Mouse (Mus musculus): ENCODE measurements around the gene Trim80. TPM values are rescaled to one million over a fixed set of nuclear protein-coding genes. Genes with fewer than 3 reads are reported as not detected.
A peak's percentile ranks its signal among the peaks of the same experiment; 100 is the strongest.

The Trim80 gene
- polyA plus RNA-seq, 1 experiment from 2014 or later = not detected

DNA sequence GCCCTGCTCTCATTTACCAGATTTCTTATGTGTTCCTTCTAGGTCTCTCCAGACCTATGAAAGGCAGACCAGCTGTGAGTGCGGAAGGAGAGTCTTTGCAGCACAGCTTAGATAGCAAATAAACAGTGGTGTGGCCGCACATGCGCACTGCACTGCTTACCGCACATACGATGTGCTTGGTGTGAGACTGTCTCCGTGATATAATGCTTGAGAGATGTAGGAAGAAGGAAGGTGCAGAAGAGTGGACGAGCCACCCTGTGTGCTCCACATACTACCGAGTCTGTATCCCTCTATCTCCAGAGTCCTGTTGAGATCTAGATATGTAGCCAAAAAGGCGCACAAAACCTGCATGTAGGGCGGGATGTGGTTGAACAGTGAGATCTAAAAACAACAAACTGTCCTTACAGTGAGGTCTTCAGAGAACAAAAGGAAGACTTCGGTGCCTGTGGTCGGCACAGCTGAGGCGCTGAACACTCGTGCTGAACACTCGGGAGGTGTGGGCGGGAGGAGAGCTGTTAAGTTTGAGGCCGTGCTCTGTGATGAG is 33.4 kb upstream of the Trim80 start:
- no peak for DNase-seq (ENCODE audit: low spot score)
- ATAC-seq (ENCODE audit: low FRiP score) = no peak
- H3K4me1 ChIP-seq (replicated peaks; ENCODE audit: control insufficient read depth, insufficient read depth, low read length) = peaks cover 10% of the 10 kb centered on the region; the same call in 1 of the 2 replicates
- WGBS = 92% methylated on average over 17 of the region's 17 CpGs
- H3K36me3 ChIP-seq (ENCODE audit: control insufficient read depth, insufficient read depth, low read length) = 0 out of 2 replicates have a peak, but pooled peaks cover 3% of the 10 kb centered on the region
- H3K27me3 ChIP-seq (ENCODE audit: control insufficient read depth, insufficient read depth, low read length) = no peaks in the 10 kb centered on the region
- H3K9me3 ChIP-seq (ENCODE audit: control insufficient read depth, low read length) = no peaks in the 10 kb centered on the region
- no peak overlapping the region for H3K4me2 ChIP-seq (replicated peaks; ENCODE audit: low read depth, low read length)
- H3K27ac ChIP-seq (ENCODE audit: low read depth, low read length) = no peak overlapping the region
- no peak overlapping the region for H3K4me3 ChIP-seq (ENCODE audit: low read depth, low read length)
- H3K9ac ChIP-seq (ENCODE audit: low read depth, low read length) = no peak overlapping the region

GRCm38 (mm10) chr11:115408266-115408920 is 32.0 kb upstream of the Trim80 start:
- H3K4me1 ChIP-seq (replicated peaks; ENCODE audit: control insufficient read depth, insufficient read depth, low read length) = peaks cover 10% of the 10 kb centered on the region; the same call in 1 of the 2 replicates
- WGBS = 87% methylated on average over 6 of the region's 6 CpGs
- ATAC-seq (ENCODE audit: low FRiP score) (no peak), DNase-seq (ENCODE audit: low spot score) (no peak)
- no peak overlapping the region for H3K4me2 ChIP-seq (replicated peaks; ENCODE audit: low read depth, low read length)
- peak overlapping the region; percentile 75 for H3K27ac ChIP-seq (ENCODE audit: low read depth, low read length)
- 0 out of 2 replicates have a peak, but pooled peaks cover 3% of the 10 kb centered on the region for H3K36me3 ChIP-seq (ENCODE audit: control insufficient read depth, insufficient read depth, low read length)
- H3K27me3 ChIP-seq (ENCODE audit: control insufficient read depth, insufficient read depth, low read length) = no peaks in the 10 kb centered on the region
- H3K9me3 ChIP-seq (ENCODE audit: control insufficient read depth, low read length) = no peaks in the 10 kb centered on the region
- no peak overlapping the region for H3K9ac ChIP-seq (ENCODE audit: low read depth, low read length)
- no peak overlapping the region for H3K4me3 ChIP-seq (ENCODE audit: low read depth, low read length)

GRCm38 (mm10) chr11:115409556-115409955 is 30.8 kb upstream of the Trim80 start:
- Histone ChIP-seq H3K9ac (ENCODE audit: low read depth, low read length) (no peak overlapping the region), H3K4me1 (replicated peaks; ENCODE audit: control insufficient read depth, insufficient read depth, low read length) (peaks cover 10% of the 10 kb centered on the region; the same call in 1 of the 2 replicates), H3K4me3 (ENCODE audit: low read depth, low read length) (no peak overlapping the region), H3K27ac (ENCODE audit: low read depth, low read length) (peak overlapping the region; percentile 75), H3K36me3 (ENCODE audit: control insufficient read depth, insufficient read depth, low read length) (0 out of 2 replicates have a peak, but pooled peaks cover 3% of the 10 kb centered on the region), H3K27me3 (ENCODE audit: control insufficient read depth, insufficient read depth, low read length) (no peaks in the 10 kb centered on the region), H3K4me2 (replicated peaks; ENCODE audit: low read depth, low read length) (no peak overlapping the region), H3K9me3 (ENCODE audit: control insufficient read depth, low read length) (no peaks in the 10 kb centered on the region)
- ATAC-seq (ENCODE audit: low FRiP score) = no peak
- WGBS = 39% methylated on average over 7 of the region's 7 CpGs
- peak; percentile 53 for DNase-seq (ENCODE audit: low spot score)

DNA sequence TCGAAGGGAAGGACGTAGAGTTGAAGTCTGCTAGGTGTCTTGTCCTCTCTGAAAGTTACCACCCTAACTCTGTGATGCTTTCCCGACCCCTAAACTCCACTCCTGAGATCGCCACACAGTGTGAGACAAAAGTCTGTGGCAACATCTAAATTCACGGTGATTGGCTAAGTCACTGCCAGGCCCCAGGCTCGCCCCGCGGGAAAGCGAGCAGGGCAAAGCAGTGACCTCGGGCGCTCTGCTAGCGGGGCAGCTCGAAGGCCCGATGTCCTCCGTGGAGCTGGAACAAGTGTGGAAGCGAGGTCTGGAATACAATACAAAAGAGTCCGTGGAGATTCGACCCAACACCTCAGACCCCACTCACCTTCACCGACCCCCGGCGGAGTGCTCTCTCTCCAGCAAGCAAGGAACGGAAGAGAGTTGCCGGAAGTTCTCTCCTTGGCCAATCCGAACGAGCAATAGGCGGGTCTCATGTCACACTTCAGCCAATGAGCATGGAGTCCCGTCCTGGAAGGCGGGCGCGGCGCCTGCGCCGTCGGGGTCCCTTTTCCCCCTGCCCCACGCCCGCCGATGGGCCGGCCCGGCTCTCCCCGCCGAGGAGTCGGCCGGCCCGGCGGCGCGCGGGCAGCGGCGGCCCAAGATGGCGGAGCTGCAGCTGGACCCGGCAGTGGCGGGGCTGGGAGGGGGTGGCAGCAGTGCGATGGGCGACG is 20.7 kb upstream of the Trim80 start, which contains the start of the genes Atp5h and Kctd2:
Gene Atp5h (minus strand): TSS at position 432 of the 707 bp plus-strand sequence.
Gene Kctd2 (plus strand): TSS at position 598 of the 707 bp plus-strand sequence.
- H3K9ac ChIP-seq (ENCODE audit: low read depth, low read length) = peak within 1 kb of the TSS; percentile 96
- WGBS = under 1% methylated on average over 47 of the region's 56 CpGs
- H3K4me3 ChIP-seq (ENCODE audit: low read depth, low read length) = peak within 1 kb of the TSS; percentile 94
- 0 out of 2 replicates have a peak, but pooled peaks cover 2% of the 10 kb centered on the region for H3K36me3 ChIP-seq (ENCODE audit: control insufficient read depth, insufficient read depth, low read length)
- no peaks in the 10 kb centered on the region for H3K9me3 ChIP-seq (ENCODE audit: control insufficient read depth, low read length)
- peak; percentile 96 for DNase-seq (ENCODE audit: low spot score)
- peak; percentile 98 for ATAC-seq (ENCODE audit: low FRiP score)
- H3K27me3 ChIP-seq (ENCODE audit: control insufficient read depth, insufficient read depth, low read length) = no peaks in the 10 kb centered on the region
- H3K27ac ChIP-seq (ENCODE audit: low read depth, low read length) = peak within 1 kb of the TSS; percentile 77
- peaks cover 9% of the 10 kb centered on the region for H3K4me1 ChIP-seq (replicated peaks; ENCODE audit: control insufficient read depth, insufficient read depth, low read length)
- peak within 1 kb of the TSS; percentile 95 for H3K4me2 ChIP-seq (replicated peaks; ENCODE audit: low read depth, low read length)

DNA sequence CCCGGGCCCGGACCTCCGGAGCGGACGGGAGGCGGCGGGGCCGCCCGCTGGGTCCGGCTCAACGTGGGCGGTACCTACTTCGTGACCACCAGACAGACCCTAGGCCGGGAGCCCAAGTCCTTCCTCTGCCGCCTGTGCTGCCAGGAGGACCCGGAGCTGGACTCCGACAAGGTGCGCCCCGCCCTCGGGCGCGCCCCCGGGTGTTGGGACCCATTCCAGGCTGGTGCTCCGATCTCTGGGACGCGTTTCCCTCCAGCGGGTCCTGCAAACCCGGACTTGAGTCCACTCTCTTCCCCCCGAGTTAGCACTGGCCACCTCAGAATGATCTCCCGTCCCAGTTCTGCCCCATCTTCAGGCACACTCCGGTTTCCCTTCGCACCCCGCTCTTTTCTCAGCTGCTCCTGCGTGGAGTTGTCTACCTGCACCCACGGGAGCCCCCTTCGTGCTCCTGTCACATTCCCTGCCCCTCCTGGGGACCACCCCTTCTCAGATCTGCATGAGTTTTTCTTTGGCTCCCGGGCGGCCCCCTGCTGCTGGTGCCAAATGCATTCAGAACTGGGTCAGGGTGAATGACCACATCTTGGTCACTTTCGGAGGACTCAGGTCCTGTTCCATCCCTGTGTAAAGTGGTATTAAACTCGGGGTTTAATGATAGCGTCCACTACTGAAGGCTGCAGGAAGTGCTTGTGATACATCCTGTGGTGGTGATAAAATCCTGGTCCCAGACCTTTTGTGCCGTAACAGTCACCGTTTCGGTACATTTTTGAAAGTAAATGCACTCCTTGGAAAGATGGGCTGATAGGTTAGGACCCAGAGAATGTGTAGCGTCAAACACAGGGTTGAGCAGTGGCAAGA is 19.8 kb upstream of the Trim80 start:
- peak overlapping the region; percentile 96 for H3K9ac ChIP-seq (ENCODE audit: low read depth, low read length)
- no peaks in the 10 kb centered on the region for H3K27me3 ChIP-seq (ENCODE audit: control insufficient read depth, insufficient read depth, low read length)
- peak overlapping the region; percentile 77 for H3K27ac ChIP-seq (ENCODE audit: low read depth, low read length)
- ATAC-seq (ENCODE audit: low FRiP score) (peak; percentile 85), DNase-seq (ENCODE audit: low spot score) (peak; percentile 65)
- H3K36me3 ChIP-seq (ENCODE audit: control insufficient read depth, insufficient read depth, low read length) = no peaks in the 10 kb centered on the region
- peak overlapping the region; percentile 95 for H3K4me2 ChIP-seq (replicated peaks; ENCODE audit: low read depth, low read length)
- 4% methylated on average over 32 of the region's 45 CpGs for WGBS
- peak overlapping the region; percentile 94 for H3K4me3 ChIP-seq (ENCODE audit: low read depth, low read length)
- peaks cover 9% of the 10 kb centered on the region for H3K4me1 ChIP-seq (replicated peaks; ENCODE audit: control insufficient read depth, insufficient read depth, low read length)
- no peaks in the 10 kb centered on the region for H3K9me3 ChIP-seq (ENCODE audit: control insufficient read depth, low read length)

DNA sequence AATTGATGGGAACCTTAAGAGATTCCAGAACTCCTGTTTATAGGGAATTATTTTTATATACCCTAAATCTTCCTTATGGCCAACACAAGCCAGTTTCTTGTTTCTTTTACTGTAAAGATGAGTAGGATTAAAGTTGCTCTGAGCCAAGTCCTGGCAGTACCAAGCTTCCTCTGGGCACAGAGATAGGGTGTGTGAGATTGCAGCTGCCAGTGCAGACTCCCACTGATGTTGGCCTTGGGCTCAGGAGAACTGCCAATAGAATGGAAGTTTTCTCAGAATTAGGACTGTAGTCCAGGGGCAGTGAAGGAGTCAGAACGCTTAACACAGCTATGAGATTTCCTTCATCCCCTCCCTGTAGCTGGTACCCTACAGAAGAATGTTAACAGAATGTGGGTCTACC is 19.0 kb upstream of the Trim80 start:
- Histone ChIP-seq H3K9me3 (ENCODE audit: control insufficient read depth, low read length) (no peaks in the 10 kb centered on the region), H3K36me3 (ENCODE audit: control insufficient read depth, insufficient read depth, low read length) (no peaks in the 10 kb centered on the region), H3K4me2 (replicated peaks; ENCODE audit: low read depth, low read length) (peak overlapping the region; percentile 18), H3K27ac (ENCODE audit: low read depth, low read length) (no peak overlapping the region), H3K9ac (ENCODE audit: low read depth, low read length) (0 out of 2 replicates have a peak overlapping the region, but pooled peaks have one; percentile 2), H3K4me3 (ENCODE audit: low read depth, low read length) (0 out of 2 replicates have a peak overlapping the region, but pooled peaks have one; percentile 6), H3K27me3 (ENCODE audit: control insufficient read depth, insufficient read depth, low read length) (no peaks in the 10 kb centered on the region), H3K4me1 (replicated peaks; ENCODE audit: control insufficient read depth, insufficient read depth, low read length) (peaks cover 9% of the 10 kb centered on the region)
- ATAC-seq (ENCODE audit: low FRiP score) (no peak), DNase-seq (ENCODE audit: low spot score) (no peak)
- WGBS = 71% methylated on average over 1 of the region's 1 CpGs

DNA sequence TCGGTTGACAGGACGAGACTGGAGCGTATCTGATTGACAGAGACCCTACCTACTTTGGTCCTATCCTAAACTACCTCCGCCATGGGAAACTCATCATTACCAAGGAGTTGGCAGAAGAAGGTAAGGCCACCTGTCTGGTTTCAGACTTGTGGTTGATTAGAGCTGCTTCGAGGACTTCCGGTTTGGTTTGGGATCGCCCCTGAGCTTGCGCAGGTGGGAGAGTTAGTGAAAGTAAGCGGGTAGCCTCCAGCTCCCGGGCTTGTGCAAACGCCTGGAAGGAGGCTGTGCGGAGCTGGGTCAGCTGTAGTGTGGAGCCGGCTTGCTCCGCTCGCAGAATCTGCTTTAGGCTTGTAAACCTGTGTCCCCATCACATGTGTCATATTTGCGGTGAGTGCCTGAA is 18.4 kb upstream of the Trim80 start:
- Histone ChIP-seq H3K4me2 (replicated peaks; ENCODE audit: low read depth, low read length) (no peak overlapping the region), H3K27ac (ENCODE audit: low read depth, low read length) (no peak overlapping the region), H3K27me3 (ENCODE audit: control insufficient read depth, insufficient read depth, low read length) (no peaks in the 10 kb centered on the region), H3K9ac (ENCODE audit: low read depth, low read length) (no peak overlapping the region), H3K36me3 (ENCODE audit: control insufficient read depth, insufficient read depth, low read length) (0 out of 2 replicates have a peak, but pooled peaks cover 3% of the 10 kb centered on the region), H3K4me1 (replicated peaks; ENCODE audit: control insufficient read depth, insufficient read depth, low read length) (peaks cover 9% of the 10 kb centered on the region), H3K4me3 (ENCODE audit: low read depth, low read length) (no peak overlapping the region), H3K9me3 (ENCODE audit: control insufficient read depth, low read length) (no peaks in the 10 kb centered on the region)
- ATAC-seq (ENCODE audit: low FRiP score) (no peak), DNase-seq (ENCODE audit: low spot score) (no peak)
- 93% methylated on average over 16 of the region's 16 CpGs for WGBS

DNA sequence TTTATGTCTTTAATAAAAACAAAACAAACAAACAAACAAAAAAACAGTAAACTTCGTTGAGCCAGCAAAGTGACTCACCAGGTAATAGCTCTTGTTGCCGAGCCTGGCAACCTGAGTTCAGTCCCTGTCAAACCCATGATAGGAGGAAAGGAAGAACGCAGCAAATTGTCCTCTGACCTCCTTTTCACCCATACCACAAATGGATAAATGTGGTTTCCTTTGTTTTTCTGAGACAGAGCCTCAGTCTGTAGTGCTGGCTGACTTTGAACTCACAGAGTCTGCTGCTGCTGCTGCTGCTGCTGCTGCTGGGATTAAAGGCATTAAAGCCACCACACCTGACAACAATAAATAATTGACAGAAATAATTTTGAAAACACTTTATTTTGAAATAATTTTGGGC is 17.3 kb upstream of the Trim80 start:
- Histone ChIP-seq H3K4me1 (replicated peaks; ENCODE audit: control insufficient read depth, insufficient read depth, low read length) (peaks cover 14% of the 10 kb centered on the region), H3K9me3 (ENCODE audit: control insufficient read depth, low read length) (no peaks in the 10 kb centered on the region), H3K4me3 (ENCODE audit: low read depth, low read length) (no peak overlapping the region), H3K27me3 (ENCODE audit: control insufficient read depth, insufficient read depth, low read length) (no peaks in the 10 kb centered on the region), H3K36me3 (ENCODE audit: control insufficient read depth, insufficient read depth, low read length) (0 out of 2 replicates have a peak, but pooled peaks cover 3% of the 10 kb centered on the region), H3K9ac (ENCODE audit: low read depth, low read length) (no peak overlapping the region), H3K4me2 (replicated peaks; ENCODE audit: low read depth, low read length) (no peak overlapping the region), H3K27ac (ENCODE audit: low read depth, low read length) (no peak overlapping the region)
- no peak for ATAC-seq (ENCODE audit: low FRiP score)
- WGBS = 86% methylated on average over 3 of the region's 3 CpGs
- no peak for DNase-seq (ENCODE audit: low spot score)

All from hindbrain, embryonic 11.5 days (tissue).